Mouse (Mus musculus) embryonic facial prominence, embryonic 11.5 days (tissue): ENCODE measurements around the gene Il3ra. TPM values are rescaled to one million over a fixed set of nuclear protein-coding genes. Genes with fewer than 3 reads are reported as not detected.
A peak's percentile ranks its signal among the peaks of the same experiment; 100 is the strongest.

Experiments used
- ATAC-seq: fragments of 200-750 bp; cut with Nextera tagmentation; replicated peaks from 2 replicates; pipeline ENCODE4 v1.8.0; 2017; ENCODE audit warnings: low read depth; ENCODE audit not compliant: insufficient number of reproducible peaks, low FRiP score, low TSS enrichment
- DNase-seq: peaks from one replicate; pipeline ENCODE4 v3.0.0-alpha.2; 2015; ENCODE audit warnings: low spot score
- H3K27ac ChIP-seq: fragments of 300-500 bp; sonication (generic); replicated peaks from 2 replicates; pipeline ENCODE4 v1.5.1; 2014; ENCODE audit warnings: mild to moderate bottlenecking, low read depth, low read length, control low read depth
- H3K27me3 ChIP-seq: fragments of 300-500 bp; sonication (generic); 2 replicates; pipeline ENCODE4 v1.6.1; 2014; ENCODE audit warnings: mild to moderate bottlenecking, low read length, moderate library complexity, mixed read lengths; ENCODE audit not compliant: control insufficient read depth, insufficient read depth
- H3K36me3 ChIP-seq: fragments of 300-500 bp; sonication (generic); replicated peaks from 2 replicates; pipeline ENCODE4 v1.6.1; 2014; ENCODE audit warnings: low read depth, mild to moderate bottlenecking, low read length, moderate library complexity, mixed read lengths; ENCODE audit not compliant: control insufficient read depth, insufficient read depth
- H3K4me1 ChIP-seq: fragments of 300-500 bp; sonication (generic); 2 replicates; pipeline ENCODE4 v1.6.1; 2014; ENCODE audit warnings: low read length, mixed read lengths; ENCODE audit not compliant: control insufficient read depth, insufficient read depth
- H3K4me2 ChIP-seq: fragments of 300-500 bp; sonication (generic); 2 replicates; pipeline ENCODE4 v1.6.1; 2014; ENCODE audit warnings: low read depth, mild to moderate bottlenecking, control low read depth, low read length, moderate library complexity
- H3K4me3 ChIP-seq: fragments of 300-500 bp; sonication (generic); 2 replicates; pipeline ENCODE4 v1.5.1; 2014; ENCODE audit warnings: low read depth, low read length, control low read depth
- H3K9ac ChIP-seq: fragments of 300-500 bp; sonication (generic); replicated peaks from 2 replicates; pipeline ENCODE4 v1.6.1; 2014; ENCODE audit warnings: mild to moderate bottlenecking, control low read depth, low read length
- H3K9me3 ChIP-seq: fragments of 300-500 bp; sonication (generic); replicated peaks from 2 replicates; pipeline ENCODE4 v1.6.1; 2016; ENCODE audit warnings: mild to moderate bottlenecking, low read length, inconsistent platforms, mixed read lengths; ENCODE audit not compliant: control insufficient read depth
- WGBS: fragments of 180-500 bp; shearing (Covaris S2); extraction: QIAGEN DNeasy Blood & Tissue Kit; methylation state at CpG from one replicate; pipeline ENCODE4 v1.1.7; 2014; 5-methylcytosine and 5-hydroxymethylcytosine counted together
- polyA plus RNA-seq: library from polyadenylated mRNA; unstranded; fragments of >200 nt; fragmentation: Nextera tagmentation; extraction: Ambion mirVana; gene quantifications from 2 replicates; pipeline ENCODE4 v1.2.1, GENCODE M21; 2014

The Il3ra gene
- polyA plus RNA-seq, 1 experiment from 2014 or later: 3.8 TPM

DNA sequence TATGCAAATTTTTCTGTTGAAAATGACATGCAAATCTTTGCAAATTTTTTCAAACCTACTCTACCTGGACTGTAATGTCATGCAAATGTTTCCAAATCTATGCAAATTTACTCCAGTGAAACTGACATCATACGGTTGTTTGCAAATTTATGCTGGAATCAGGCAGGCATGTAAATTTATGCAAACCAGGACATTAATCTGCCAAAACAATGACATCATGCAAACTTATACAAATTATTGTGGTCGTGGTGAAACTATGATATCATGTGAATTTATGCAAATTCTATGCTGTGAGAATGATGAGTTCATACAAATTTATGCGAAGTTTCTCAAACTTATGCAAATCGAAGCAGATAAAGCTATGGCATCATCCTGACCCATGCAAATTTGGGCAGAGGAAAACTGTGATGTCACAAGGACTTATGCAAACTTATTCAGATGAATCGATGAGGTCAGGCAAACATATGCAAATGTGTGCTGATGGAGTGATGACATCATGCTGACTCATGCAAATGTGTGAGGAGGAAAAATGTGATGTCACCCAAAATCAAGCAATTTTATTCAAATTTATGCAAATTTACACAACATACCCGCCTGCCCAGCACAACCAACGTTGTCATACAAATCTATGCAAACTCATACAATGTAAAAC, 7.1 kb downstream of the Il3ra start:
- Histone ChIP-seq H3K4me3 (no peak overlapping the region), H3K9ac (no peak overlapping the region), H3K27ac (no peak overlapping the region), H3K4me2 (no peak overlapping the region), H3K27me3 (no peaks in the 10 kb centered on the region), H3K9me3 (peaks cover 7% of the 10 kb centered on the region), H3K36me3 (no peaks in the 10 kb centered on the region), H3K4me1 (no peaks in the 10 kb centered on the region)
- ATAC-seq: no peak
- peak; percentile 17 for DNase-seq
- WGBS: 93% methylated on average over 7 of the region's 7 CpGs

DNA sequence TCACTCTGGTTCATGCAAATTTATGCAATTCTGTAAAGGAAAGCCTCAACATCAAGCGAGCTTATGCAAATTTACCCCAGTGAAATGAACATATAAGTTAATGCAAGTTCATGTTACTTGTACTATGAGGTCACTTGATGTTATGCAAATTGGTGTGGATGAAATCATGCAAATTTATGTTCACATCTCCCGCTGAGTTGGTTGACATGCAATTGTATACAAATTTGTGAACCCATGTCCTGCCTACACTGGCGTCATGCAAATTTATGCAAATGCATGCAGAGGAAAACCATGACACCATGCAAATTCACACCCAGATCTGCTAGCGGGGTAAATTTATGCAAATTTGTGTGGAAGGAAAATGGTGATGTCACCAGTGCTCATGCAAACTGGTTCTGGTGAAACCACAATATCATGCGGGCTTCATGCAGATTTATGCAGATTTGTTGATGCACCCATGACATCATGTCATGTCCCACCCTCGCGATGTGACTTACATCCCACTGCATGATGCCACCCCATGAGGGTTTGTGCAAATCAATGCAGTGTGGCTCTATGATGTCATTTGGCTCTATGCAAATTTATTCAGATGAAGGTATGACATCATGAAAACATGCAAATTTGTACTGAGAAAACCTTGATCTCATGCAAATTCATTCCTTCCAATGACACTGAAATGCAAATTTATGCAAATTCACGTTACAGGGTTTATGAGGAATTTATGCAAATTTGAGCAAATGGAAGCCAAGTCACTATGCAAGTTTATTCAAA, 7.8 kb downstream of the Il3ra start:
- Histone ChIP-seq H3K9ac (no peak overlapping the region), H3K27ac (no peak overlapping the region), H3K4me1 (no peaks in the 10 kb centered on the region), H3K4me3 (no peak overlapping the region), H3K4me2 (no peak overlapping the region), H3K36me3 (no peaks in the 10 kb centered on the region), H3K27me3 (no peaks in the 10 kb centered on the region), H3K9me3 (peaks cover 7% of the 10 kb centered on the region)
- no peak for ATAC-seq
- whole genome bisulfite sequencing: 91% methylated on average over 8 of the region's 8 CpGs
- DNase-seq: peak; percentile 10

DNA sequence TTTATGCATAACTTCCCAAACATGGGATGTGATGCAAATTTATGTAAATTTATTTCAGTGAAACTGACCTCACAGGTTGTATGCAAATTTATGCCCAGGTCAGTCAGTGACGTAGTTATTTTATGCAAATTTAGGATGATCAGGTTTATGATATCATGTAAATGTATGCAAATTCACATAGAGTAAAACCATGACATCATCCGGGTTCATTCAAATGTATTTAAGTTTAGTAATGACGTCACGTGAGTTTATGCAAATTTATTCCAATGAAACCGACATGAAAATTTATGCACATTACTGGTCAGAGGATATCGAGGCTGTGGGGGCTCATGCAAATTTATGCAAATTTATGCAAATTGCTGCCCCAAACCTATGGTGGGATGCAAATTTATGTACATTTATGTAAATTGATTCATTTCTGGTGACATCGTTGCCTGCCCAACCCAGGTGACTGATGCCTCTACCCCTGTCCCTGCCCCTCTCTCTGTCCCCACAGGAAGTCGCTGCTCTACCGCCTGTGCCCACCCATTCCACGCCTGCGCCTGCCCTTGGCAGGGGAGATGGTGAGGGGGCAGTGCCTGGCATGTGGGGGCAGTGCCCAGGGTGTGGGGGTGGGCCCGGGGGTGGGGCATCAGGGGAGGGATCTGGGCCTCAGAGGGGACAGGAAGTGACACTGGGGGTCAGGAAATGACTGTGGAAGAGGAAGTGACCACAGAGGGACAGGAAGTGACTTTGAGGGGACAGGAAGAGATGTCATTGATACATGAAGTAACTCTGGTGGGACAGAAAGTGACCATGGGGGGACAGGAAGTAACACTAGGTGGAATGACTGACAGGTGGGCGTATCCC, 8.7 kb downstream of the Il3ra start:
- DNase-seq: no peak
- no peaks in the 10 kb centered on the region for H3K36me3 ChIP-seq
- WGBS: 94% methylated on average over 13 of the region's 13 CpGs
- no peak overlapping the region for H3K27ac ChIP-seq
- no peaks in the 10 kb centered on the region for H3K4me1 ChIP-seq
- peaks cover 1% of the 10 kb centered on the region for H3K9me3 ChIP-seq
- no peak overlapping the region for H3K4me2 ChIP-seq
- no peaks in the 10 kb centered on the region for H3K27me3 ChIP-seq
- H3K9ac ChIP-seq: no peak overlapping the region
- 0 out of 2 replicates have a peak, but pooled peaks have one; percentile 6 for ATAC-seq
- no peak overlapping the region for H3K4me3 ChIP-seq

DNA sequence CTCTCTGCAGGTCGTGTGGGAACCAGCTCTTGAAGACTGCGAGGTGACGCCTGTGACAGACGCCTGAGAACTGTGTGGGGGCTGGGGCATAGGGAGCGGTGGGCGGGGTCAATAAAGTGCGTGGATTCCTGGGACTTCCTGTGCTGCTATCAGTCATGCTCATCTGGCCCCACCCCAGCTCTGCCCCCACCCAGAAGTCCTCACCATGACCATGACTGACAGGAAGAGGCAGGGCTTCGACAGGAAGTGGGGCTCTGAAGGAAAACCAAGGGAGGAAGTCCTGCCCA, 9.2 kb downstream of the Il3ra start:
- H3K4me3 ChIP-seq: no peak overlapping the region
- H3K4me1 ChIP-seq: no peaks in the 10 kb centered on the region
- WGBS: 97% methylated on average over 8 of the region's 8 CpGs
- no peaks in the 10 kb centered on the region; the same call in none of the 2 replicates for H3K9me3 ChIP-seq
- H3K4me2 ChIP-seq: no peak overlapping the region
- H3K9ac ChIP-seq: no peak overlapping the region
- H3K27ac ChIP-seq: no peak overlapping the region
- DNase-seq (no peak), ATAC-seq (0 out of 2 replicates have a peak, but pooled peaks have one; percentile 13)
- no peaks in the 10 kb centered on the region for H3K36me3 ChIP-seq
- H3K27me3 ChIP-seq: no peaks in the 10 kb centered on the region

DNA sequence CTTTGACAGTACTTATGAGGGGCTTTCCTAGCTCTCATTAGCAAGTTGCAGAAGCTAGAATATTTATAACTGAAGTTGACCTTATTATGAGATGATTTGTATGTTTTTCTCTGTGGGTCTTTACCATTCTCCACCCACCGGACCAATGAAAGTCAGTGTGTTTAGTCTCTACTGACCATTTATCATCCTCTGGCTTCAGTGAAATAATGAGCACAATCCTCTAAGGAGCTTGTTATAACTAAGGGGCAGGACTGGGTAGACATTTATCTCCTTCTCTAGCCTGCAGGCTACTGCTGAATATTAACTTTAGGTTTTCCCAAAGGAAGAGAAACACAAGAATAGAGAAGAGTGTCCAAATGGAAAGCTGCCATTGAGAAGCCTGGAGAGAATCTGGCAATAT, 49.5 kb downstream of the Il3ra start:
- ATAC-seq (no peak), DNase-seq (no peak)
- Histone ChIP-seq H3K27me3 (no peaks in the 10 kb centered on the region), H3K9ac (no peak overlapping the region), H3K9me3 (no peaks in the 10 kb centered on the region), H3K4me2 (no peak overlapping the region), H3K4me3 (no peak overlapping the region), H3K27ac (no peak overlapping the region), H3K36me3 (no peaks in the 10 kb centered on the region), H3K4me1 (no peaks in the 10 kb centered on the region)
- 91% methylated on average over 1 of the region's 1 CpGs for WGBS

DNA sequence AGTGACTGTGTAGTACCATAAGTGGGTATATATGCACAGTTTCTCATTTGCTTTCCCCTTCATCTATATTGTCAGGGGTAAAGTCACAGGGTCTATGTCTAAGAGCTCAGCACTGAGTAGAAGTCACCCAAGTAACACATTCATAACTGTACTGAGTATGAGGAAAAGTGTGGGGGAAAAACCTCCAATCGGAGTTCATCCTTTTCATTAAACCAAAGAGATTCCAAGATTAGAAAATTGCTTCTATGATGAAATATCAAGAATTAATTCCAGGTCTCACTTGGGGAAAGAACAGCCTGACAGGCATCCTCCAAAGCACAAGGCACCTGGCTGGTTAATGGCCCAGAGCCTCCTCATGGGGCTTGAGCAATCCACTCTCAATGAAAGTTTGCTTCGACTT, 54.9 kb downstream of the Il3ra start, which contains the start of gene Olfr721-ps1:
TSS of gene Olfr721-ps1 (plus strand) at position 301 of the 400 bp plus-strand sequence.
- DNase-seq (no peak), ATAC-seq (no peak)
- H3K4me3 ChIP-seq: no peak within 1 kb of the TSS
- H3K27me3 ChIP-seq: no peaks in the 10 kb centered on the region
- H3K27ac ChIP-seq: no peak within 1 kb of the TSS
- H3K9me3 ChIP-seq: no peaks in the 10 kb centered on the region
- no peak within 1 kb of the TSS for H3K4me2 ChIP-seq
- H3K4me1 ChIP-seq: no peaks in the 10 kb centered on the region
- no peaks in the 10 kb centered on the region for H3K36me3 ChIP-seq
- 82% methylated on average over 2 of the region's 2 CpGs for WGBS
- H3K9ac ChIP-seq: no peak within 1 kb of the TSS
